Mouse (Mus musculus) embryonic fibroblast, embryonic 13.5 days (primary cell): ENCODE measurements around the gene Dok5.

Experiments
- CTCF ChIP-seq: IDR thresholded peaks from 2 replicates; pipeline ENCODE4 v1.5.1; 2011; ENCODE audit warnings: mild to moderate bottlenecking, control low read depth, low read length, moderate library complexity, borderline replicate concordance; ENCODE audit not compliant: insufficient read depth
- POLR2A ChIP-seq: IDR thresholded peaks from 2 replicates; pipeline ENCODE4 v1.6.1; 2011; ENCODE audit warnings: low read depth, mild to moderate bottlenecking, control low read depth, low read length, moderate library complexity

GRCm38 (mm10) chr2:170772126-170772884, 40.7 kb downstream of the Dok5 start:
- no peak for TF ChIP-seq CTCF
- no peak for TF ChIP-seq POLR2A
